Mouse (Mus musculus): ENCODE results near the gene Mrps34.

The Mrps34 gene

GRCm38 (mm10) chr17:24894995-24895547 lies at the start of gene Mrps34, which contains the start of gene Eme2:
Gene Mrps34 (plus strand): TSS chr17:24895116.
Gene Eme2 (minus strand): TSS chr17:24895087.
- DNase-seq, result peak; percentile 89 to 90

- DNase-seq, result no peak
Measured at GRCm38 (mm10) chr17:24847386-24847785, 47.5 kb upstream of the Mrps34 start.

DNA sequence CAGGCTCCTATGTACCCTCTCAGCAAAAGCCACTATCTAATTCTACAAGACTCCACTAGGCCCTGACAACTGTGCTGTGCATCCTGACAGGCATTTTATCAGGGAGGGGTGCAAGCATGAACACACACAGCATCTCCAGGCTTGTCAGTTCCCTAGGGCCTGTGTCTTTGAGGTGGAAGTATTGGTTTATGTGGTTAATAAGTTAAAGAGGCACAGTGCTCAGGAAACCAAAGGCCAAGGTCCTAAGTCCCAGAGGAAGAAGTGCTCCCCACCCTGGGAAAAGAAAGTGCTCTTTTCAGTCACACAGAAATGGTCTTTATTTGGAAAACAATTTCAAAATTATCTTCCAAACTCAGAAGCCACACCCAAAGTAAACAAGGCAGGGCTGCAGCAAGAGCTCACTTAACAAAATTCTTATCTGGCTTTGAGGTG lies 46.3 kb upstream of the Mrps34 start:
- no peak for DNase-seq

DNA sequence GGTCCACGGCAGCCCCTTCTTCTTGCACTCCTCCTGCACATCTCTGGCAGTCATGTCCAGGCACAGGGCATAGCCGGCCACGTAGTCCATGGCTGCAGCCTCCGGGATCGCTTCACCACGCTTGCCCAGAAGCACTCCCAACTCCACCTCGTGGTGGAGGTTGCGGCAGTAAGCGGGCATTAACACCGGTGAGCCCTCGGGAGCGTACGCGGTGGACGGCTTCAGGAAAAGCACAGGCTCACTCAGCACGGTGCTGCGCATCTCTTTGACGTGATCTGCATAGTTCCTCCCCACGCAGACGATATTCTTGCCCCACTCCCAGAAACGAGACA lies 45.2 kb upstream of the Mrps34 start:
- no peak for DNase-seq

DNA sequence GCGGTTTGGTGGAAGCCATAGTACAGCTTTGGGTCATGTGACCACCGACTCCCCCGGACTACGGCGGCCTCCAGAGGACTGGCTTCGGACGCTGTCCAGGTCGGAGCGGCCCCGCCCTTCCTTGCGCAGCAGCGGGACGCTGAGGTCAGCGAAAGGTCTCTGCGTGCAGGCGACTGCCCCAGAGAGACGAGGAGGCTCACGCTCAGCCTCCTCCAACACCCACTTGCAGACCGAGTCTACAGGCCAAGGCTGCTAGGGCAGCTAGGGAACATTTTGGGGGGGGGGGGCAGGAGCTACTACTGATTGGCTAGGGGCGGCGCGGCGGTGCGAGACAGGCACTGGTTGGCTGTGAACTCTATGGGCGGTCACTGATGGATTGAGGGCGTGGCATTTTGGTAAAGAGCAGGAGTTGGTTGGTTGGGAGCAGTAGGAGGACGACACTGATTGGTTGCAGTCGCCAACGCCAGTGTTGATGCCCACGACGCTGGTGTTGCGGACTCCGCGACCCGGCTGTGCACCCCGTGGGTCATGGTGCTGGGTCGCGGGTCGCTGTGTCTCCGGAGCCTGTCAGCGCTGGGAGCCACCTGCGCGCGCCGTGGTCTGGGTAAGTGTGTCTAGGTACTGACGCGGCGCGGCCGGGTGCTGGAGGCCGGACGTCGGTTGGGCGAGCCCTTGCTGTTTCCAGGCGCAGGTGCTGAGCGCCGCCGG lies 44.7 kb upstream of the Mrps34 start, which contains the start of gene Fahd1:
Fahd1 (minus strand) TSS at position 300 of the 708 bp plus-strand sequence.
- DNase-seq, result peak; percentile 96 to 98

DNA sequence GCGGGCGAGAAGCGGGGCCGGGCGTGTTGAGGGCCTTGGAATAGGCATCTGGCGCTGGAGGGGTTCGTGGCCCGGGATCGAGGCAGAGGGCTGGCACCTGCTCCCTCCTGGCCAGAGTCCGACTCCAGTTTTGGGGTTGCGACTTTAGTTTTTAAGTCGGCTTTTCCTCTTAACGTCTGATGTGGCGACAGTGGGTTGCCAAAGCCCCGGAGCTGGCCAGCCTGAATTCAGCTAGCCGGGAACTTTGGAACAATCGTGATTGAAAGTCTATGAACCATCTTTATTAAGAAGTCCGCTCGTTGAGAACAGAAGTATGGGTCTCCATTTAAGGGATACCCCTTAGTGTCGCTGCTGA lies 44.2 kb upstream of the Mrps34 start:
- no peak for DNase-seq

GRCm38 (mm10) chr17:24851381-24852125 lies 43.4 kb upstream of the Mrps34 start:
- DNase-seq, result no peak

DNA sequence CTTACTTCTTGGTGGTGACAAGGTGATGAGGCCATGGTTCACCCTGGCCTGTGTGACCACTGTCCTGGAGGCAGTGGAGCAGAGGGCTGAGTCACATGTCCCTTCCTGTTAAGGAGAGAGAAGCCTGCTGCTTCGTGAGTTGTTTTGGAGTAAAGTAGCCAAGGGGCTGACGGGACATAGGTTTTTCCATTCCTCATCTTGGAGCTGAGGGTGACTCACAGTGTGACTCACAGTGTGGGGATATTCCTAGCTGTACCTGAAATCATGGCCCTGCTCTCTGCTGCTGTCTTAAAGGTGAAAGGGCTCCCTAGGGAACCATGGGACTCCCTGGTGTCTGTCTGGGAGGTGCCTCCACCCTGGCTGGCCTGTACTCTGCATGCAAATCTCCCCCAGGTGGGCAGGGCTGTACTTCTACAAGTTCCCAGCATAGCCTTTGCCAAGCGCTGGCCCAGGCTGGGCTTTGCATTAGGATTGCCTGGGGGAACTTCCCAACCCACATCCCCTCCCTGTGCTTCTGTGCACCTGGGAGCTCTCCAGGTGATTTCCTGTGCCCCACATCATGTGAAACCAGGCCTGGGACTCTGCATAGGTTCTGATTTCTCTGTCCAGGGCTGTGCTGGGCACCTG lies 39.0 kb upstream of the Mrps34 start:
- no peak for DNase-seq

GRCm38 (mm10) chr17:24856589-24856988 lies 38.3 kb upstream of the Mrps34 start:
- no peak for DNase-seq

DNA sequence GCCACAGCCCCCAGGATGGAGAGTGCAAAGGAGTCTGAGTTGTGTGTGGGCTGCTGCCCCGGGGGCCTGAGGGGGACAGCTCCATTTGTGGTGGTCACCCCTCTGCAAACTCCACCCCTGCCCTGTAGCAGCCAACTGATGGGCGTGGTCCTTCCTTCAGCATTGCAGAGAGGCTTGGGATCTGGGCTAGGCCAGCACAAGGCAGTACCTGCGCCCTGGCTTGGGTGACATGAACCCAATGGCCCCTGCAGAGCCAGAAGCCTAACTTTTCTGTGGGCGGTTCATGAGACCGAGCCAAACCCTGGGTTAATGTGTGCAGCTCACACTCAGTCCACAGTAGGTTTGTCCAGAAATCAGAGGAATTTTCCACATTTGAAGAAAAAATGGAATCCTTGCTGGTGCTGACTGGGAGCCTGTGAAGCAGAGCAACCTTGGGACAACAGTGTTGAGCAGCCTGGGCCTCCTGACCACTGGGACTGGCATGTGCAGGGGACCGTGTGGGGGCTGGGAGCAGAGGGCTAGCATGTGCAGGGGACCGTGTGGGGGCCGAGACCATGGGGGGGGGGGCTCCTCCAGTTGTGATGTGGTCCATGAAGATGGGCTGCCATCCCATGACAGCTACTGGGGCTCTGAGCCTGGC lies 37.0 kb upstream of the Mrps34 start:
- DNase-seq, result no peak

DNA sequence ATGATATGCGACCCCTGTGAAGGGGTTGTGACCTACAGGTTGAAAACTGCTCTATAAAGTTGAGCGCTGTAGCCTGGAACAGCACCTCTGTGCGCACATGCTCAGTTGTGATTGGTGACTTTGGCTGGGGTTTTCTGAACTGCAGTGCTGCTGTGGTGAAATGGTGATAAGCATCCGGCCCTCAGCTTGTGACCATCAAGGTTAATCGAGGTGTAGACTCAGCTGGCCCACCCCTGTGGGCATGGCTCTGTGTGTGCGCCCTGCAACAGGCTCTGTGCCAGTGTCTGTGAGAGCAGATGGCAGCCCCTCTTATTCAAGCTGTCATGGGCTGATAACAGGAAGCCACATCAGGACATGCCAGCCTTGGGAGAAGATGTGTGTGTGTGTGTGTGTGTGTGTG lies 35.9 kb upstream of the Mrps34 start:
- DNase-seq, result peak; percentile 80 to 85

- no peak for DNase-seq
Measured at GRCm38 (mm10) chr17:24860076-24860475, 34.8 kb upstream of the Mrps34 start.

DNA sequence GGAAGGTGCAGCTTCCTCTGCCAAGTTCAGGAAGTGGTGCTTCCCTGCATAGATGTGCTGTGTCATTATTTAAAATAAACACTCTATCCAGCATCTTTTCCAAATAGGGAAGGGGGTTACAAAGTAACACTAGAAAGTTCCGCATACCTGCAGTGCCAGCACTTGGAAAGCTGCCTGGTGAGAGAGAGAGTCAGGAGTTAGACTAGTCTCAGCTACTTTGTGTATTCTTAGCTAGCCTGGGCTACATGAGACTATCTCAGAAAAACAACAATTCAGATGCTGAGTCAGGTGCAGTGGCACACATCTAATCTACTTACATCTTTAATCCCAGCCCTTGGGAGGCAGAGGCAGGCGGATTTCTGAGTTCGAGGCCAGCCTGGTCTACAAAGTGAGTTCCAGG lies 33.1 kb upstream of the Mrps34 start:
- DNase-seq, result no peak

DNA sequence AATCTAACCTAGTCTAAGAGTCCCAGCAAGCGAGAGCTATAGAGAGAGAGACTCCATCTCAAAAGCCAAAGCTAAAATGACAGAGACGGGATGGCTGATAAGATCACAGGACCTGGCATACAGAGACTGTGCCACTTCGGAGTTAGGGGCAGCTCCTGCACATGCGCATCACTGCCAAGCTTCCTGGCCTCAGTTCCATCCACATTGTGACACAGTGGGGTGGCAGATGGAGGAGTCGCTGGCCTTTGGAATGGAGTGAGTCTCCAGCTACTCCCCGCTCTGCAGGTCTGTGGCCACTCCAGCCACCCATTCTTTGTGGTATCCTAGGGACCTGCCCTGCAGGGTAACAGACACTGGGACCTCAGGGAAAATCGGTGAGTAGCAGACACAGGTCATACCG lies 29.1 kb upstream of the Mrps34 start, which contains the start of gene Igfals:
Igfals (plus strand) TSS at position 222 of the 400 bp plus-strand sequence.
- peak; percentile 87 to 88 for DNase-seq

- DNase-seq, result no peak
Measured at GRCm38 (mm10) chr17:24867914-24868313, 27.0 kb upstream of the Mrps34 start.

- no peak for DNase-seq
Measured at GRCm38 (mm10) chr17:24873695-24874404, 21.1 kb upstream of the Mrps34 start.

- no peak for DNase-seq
Measured at GRCm38 (mm10) chr17:24874405-24874745, 20.5 kb upstream of the Mrps34 start.

DNA sequence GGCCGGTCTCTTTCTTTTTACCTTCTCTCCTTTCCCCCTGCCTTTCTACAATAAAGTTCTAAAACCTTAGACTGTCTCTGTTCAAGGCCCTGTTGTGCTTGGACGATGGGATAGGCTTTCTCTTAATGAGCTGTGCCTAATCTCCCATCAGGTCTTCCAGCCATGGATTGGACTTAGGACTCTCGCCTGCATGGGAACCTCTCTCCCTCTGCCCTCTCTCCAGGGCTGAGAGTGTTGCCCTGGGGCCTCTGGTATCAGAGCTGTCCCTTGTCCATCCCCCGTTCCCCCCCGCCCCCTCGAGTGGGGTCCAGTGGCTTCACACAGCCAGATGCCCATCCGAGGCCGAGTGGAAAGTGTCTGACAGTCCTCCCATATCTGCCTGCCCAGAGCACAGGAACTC lies 19.9 kb upstream of the Mrps34 start:
- DNase-seq, result no peak

GRCm38 (mm10) chr17:24877336-24878116 lies 17.4 kb upstream of the Mrps34 start:
- no peak for DNase-seq

GRCm38 (mm10) chr17:24878117-24878397 lies 16.9 kb upstream of the Mrps34 start:
- no peak for DNase-seq

DNA sequence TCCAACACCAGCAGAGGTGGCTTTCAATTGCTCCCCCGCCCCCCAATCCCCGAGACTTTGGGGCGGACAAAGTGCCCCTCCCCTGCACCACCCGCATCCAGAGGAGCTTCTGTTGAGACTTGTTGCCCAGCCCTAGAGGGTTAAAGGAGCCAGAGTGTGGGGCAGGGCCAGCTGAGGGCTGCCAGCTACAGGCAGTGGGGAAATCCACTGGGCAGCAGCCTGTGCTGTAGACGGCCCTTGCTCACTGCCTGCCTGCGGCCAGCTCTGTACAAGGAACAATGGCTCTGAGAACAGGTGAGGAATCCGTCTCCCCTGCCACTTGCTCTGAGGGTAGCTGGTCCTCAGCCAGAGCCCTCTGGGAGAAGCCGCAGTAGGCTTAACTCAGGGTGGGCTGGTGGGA lies 16.4 kb upstream of the Mrps34 start:
- no peak for DNase-seq
